8 mouse cellular contexts compared by ENCODE assay signal in genomic region chr2:151536618-151536974, GRCm38 (mm10). TPM values are rescaled to one million over a fixed set of nuclear protein-coding genes. Genes with fewer than 3 reads are reported as not detected.
DNase-seq lines count a peak whose midpoint lies in the region; ATAC-seq lines count a peak whose summit lies in the region.

No protein-coding gene starts in this region.

- no peak for ATAC-seq in heart, embryonic 15.5 days (replicated peaks; ENCODE audit: insufficient number of reproducible peaks, insufficient read depth, low FRiP score, low read depth)
- peak; percentile 50 for ATAC-seq in kidney, embryonic 14.5 days (ENCODE audit: low FRiP score, low TSS enrichment)
- ATAC-seq in forebrain, embryonic 16.5 days: no peak; the same call in 1 of the 2 replicates

- H3K4me2 ChIP-seq in heart, embryonic 15.5 days: no peak overlapping the region
- H3K4me2 ChIP-seq in kidney, embryonic 14.5 days (replicated peaks; ENCODE audit: low read depth, low read length): peak overlapping the region; percentile 25; the same call in 1 of the 2 replicates
- H3K4me2 ChIP-seq in forebrain, embryonic 16.5 days (ENCODE audit: low read length): no peak overlapping the region

- no peaks in the 10 kb centered on the region for H3K9me3 ChIP-seq in heart, embryonic 15.5 days (replicated peaks)
- no peaks in the 10 kb centered on the region for H3K9me3 ChIP-seq in kidney, embryonic 14.5 days (ENCODE audit: control insufficient read depth, low read length)
- H3K9me3 ChIP-seq in forebrain, embryonic 16.5 days (ENCODE audit: control insufficient read depth, low read length): no peaks in the 10 kb centered on the region

- H3K27ac ChIP-seq in heart, embryonic 15.5 days: peak overlapping the region; percentile 35
- no peak overlapping the region for H3K27ac ChIP-seq in kidney, embryonic 14.5 days (ENCODE audit: low read depth, low read length)
- H3K27ac ChIP-seq in forebrain, embryonic 16.5 days (ENCODE audit: low read length): no peak overlapping the region

- no peak overlapping the region for H3K4me3 ChIP-seq in heart, embryonic 15.5 days
- no peak overlapping the region for H3K4me3 ChIP-seq in kidney, embryonic 14.5 days (ENCODE audit: low read length)
- no peak overlapping the region for H3K4me3 ChIP-seq in forebrain, embryonic 16.5 days (replicated peaks; ENCODE audit: low read length)

- peaks cover 4% of the 10 kb centered on the region; the same call in 1 of the 2 replicates for H3K4me1 ChIP-seq in heart, embryonic 15.5 days (replicated peaks)
- peaks cover 7% of the 10 kb centered on the region; the same call in 1 of the 2 replicates for H3K4me1 ChIP-seq in kidney, embryonic 14.5 days (ENCODE audit: control insufficient read depth, insufficient read depth, low read length)
- peaks cover 3% of the 10 kb centered on the region; the same call in 1 of the 2 replicates for H3K4me1 ChIP-seq in forebrain, embryonic 16.5 days (replicated peaks; ENCODE audit: control insufficient read depth, insufficient read depth, low read length)

- no peaks in the 10 kb centered on the region for H3K36me3 ChIP-seq in heart, embryonic 15.5 days
- H3K36me3 ChIP-seq in kidney, embryonic 14.5 days (ENCODE audit: control insufficient read depth, insufficient read depth, low read length): no peaks in the 10 kb centered on the region
- no peaks in the 10 kb centered on the region for H3K36me3 ChIP-seq in forebrain, embryonic 16.5 days (ENCODE audit: control insufficient read depth, insufficient read depth)

- H3K9ac ChIP-seq in heart, embryonic 15.5 days: no peak overlapping the region
- no peak overlapping the region for H3K9ac ChIP-seq in kidney, embryonic 14.5 days (ENCODE audit: low read depth, low read length)
- no peak overlapping the region for H3K9ac ChIP-seq in forebrain, embryonic 16.5 days (replicated peaks; ENCODE audit: low read depth, low read length)

- 55% methylated on average over 5 of the region's 5 CpGs for WGBS in heart, embryonic 15.5 days
- 56% methylated on average over 5 of the region's 5 CpGs for WGBS in kidney, embryonic 14.5 days
- WGBS in forebrain, embryonic 16.5 days: 46% methylated on average over 5 of the region's 5 CpGs

- DNase-seq in heart, adult 11 months: no peak
- peak; percentile 85 for DNase-seq in CD4-positive helper T cell, adult 2 months (ENCODE audit: low read depth, low spot score)
- DNase-seq in brain, adult 2 months (ENCODE audit: low read depth, low spot score): peak; percentile 80
- peak; percentile 81 for DNase-seq in lung, postnatal 25 days (ENCODE audit: low spot score)
- DNase-seq in yolk sac, embryonic 10.5 days (ENCODE audit: low spot score): peak; percentile 71

- no peaks in the 10 kb centered on the region for H3K27me3 ChIP-seq in heart, embryonic 15.5 days
- no peaks in the 10 kb centered on the region for H3K27me3 ChIP-seq in kidney, embryonic 14.5 days (ENCODE audit: control insufficient read depth, insufficient read depth, low read length)
- no peaks in the 10 kb centered on the region for H3K27me3 ChIP-seq in forebrain, embryonic 16.5 days (replicated peaks; ENCODE audit: control insufficient read depth, insufficient read depth, low read length)

RNA-seq across cellular contexts. Expression of gene Fkbp1a, which starts 5.7 kb away (rescaled TPM):
- polyA plus RNA-seq in heart, embryonic 15.5 days (2015; fragmentation: Nextera tagmentation; extraction: Ambion mirVana): 630 and 641 TPM in 2 replicates
- 573 and 762 TPM in 2 replicates for polyA plus RNA-seq in kidney, embryonic 14.5 days (2014; fragmentation: Nextera tagmentation; extraction: Ambion mirVana)
- polyA plus RNA-seq in forebrain, embryonic 16.5 days (2015; fragmentation: Nextera tagmentation; extraction: Ambion mirVana): 610 and 624 TPM in 2 replicates

RNA-seq across cellular contexts. Expression of gene Sdcbp2, which starts 35.8 kb away (rescaled TPM):
- polyA plus RNA-seq in heart, embryonic 15.5 days (2015; fragmentation: Nextera tagmentation; extraction: Ambion mirVana): 1.9 and 2.0 TPM in 2 replicates
- polyA plus RNA-seq in kidney, embryonic 14.5 days (2014; fragmentation: Nextera tagmentation; extraction: Ambion mirVana): 1.3 and 1.9 TPM in 2 replicates
- polyA plus RNA-seq in forebrain, embryonic 16.5 days (2015; fragmentation: Nextera tagmentation; extraction: Ambion mirVana): 0.89 and 1.0 TPM in 2 replicates

RNA-seq across cellular contexts. Expression of gene Nsfl1c, which starts 42.6 kb away (rescaled TPM):
- 135 and 152 TPM in 2 replicates for polyA plus RNA-seq in heart, embryonic 15.5 days (2015; fragmentation: Nextera tagmentation; extraction: Ambion mirVana)
- 198 and 253 TPM in 2 replicates for polyA plus RNA-seq in kidney, embryonic 14.5 days (2014; fragmentation: Nextera tagmentation; extraction: Ambion mirVana)
- polyA plus RNA-seq in forebrain, embryonic 16.5 days (2015; fragmentation: Nextera tagmentation; extraction: Ambion mirVana): 271 and 287 TPM in 2 replicates
